Comparison of ENCODE assay signal across 8 mouse cellular contexts in the genomic region with DNA sequence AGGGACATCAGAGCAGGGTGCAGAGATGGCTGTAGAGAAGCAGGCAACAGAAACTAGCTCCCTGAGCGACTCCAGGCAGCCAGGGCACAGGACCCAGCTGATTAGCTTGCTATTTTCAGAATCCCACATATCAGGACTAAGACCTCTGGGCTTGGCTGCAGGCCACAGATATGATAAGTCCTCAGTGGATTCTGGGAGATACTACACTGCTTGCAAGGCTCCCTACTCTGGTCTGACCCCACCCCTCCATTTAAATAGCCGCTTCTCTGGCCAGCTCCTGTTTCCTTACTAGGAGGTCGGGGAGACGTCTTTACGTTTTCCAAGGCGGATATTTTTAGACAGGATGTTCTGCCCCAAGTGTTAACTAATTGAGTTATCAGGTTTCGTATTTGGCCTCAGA.
A peak's percentile ranks its signal among the peaks of the same experiment; 100 is the strongest.
DNase-seq lines count a peak whose midpoint lies in the region; ATAC-seq and TF ChIP-seq lines count a peak whose summit lies in the region.
"Had no signal": no experiment of that assay in that cellular context is flagged by ENCODE, and none has a peak within 500 bp of the region (broad histone marks: within the 10 kb centered on the region; RNA-seq: fewer than 3 reads in every experiment).

No protein-coding gene starts in this region.

- H3K9me3 ChIP-seq in MEL (replicated peaks; ENCODE audit: insufficient read depth, low read length), result no peaks in the 10 kb centered on the region
- peaks cover 3% of the 10 kb centered on the region; the same call in 1 of the 2 replicates for H3K9me3 ChIP-seq in heart, embryonic 14.5 days (ENCODE audit: control insufficient read depth, low read length)
- H3K9me3 ChIP-seq in liver, embryonic 11.5 days (ENCODE audit: control insufficient read depth, low read length), result no peaks in the 10 kb centered on the region

- no peak for TF ChIP-seq POLR2A in MEL (IDR thresholded peaks at IDR 0.05; ENCODE audit: control insufficient read depth in 1 of 2, insufficient read depth in 1 of 2, low read depth in 1 of 2, low read length in 2 of 2, poor library complexity in 1 of 2)

- H3K79me2 ChIP-seq in MEL (ENCODE audit: control insufficient read depth, insufficient read depth, low read length, poor library complexity), result no peaks in the 10 kb centered on the region

- no peak for TF ChIP-seq CTCF in MEL (IDR thresholded peaks at IDR 0.05 in 2 of 3, conservative IDR thresholded peaks at IDR 0.05 in 1 of 3; ENCODE audit: control insufficient read depth in 1 of 3, insufficient read depth in 1 of 3, low read depth in 2 of 3, low read length in 3 of 3, poor library complexity in 1 of 3, severe bottlenecking in 1 of 3)

- H3K4me1 ChIP-seq in MEL (ENCODE audit: control insufficient read depth in 1 of 2, insufficient read depth in 2 of 2, low read length in 2 of 2), result peaks cover 10 to 12% of the 10 kb centered on the region in 2 experiments
- H3K4me1 ChIP-seq in brown adipose tissue, adult 24 weeks (ENCODE audit: control insufficient read depth, insufficient read depth, insufficient read length, low read length), result no peaks in the 10 kb centered on the region
- peaks cover 15 to 29% of the 10 kb centered on the region in 2 experiments for H3K4me1 ChIP-seq in heart, embryonic 14.5 days (ENCODE audit: control insufficient read depth in 2 of 2, insufficient read depth in 2 of 2, low read length in 2 of 2)
- H3K4me1 ChIP-seq in liver, embryonic 11.5 days (replicated peaks; ENCODE audit: control insufficient read depth, insufficient read depth, low read length), result peaks cover 22% of the 10 kb centered on the region

- no peak overlapping the region for H3K27ac ChIP-seq in MEL (ENCODE audit: control insufficient read depth, low read depth, low read length)
- no peak overlapping the region for H3K27ac ChIP-seq in brown adipose tissue, adult 24 weeks (replicated peaks; ENCODE audit: low read depth, low read length)
- peak overlapping the region; percentile 89 to 91 for H3K27ac ChIP-seq in heart, embryonic 14.5 days (replicated peaks in 1 of 2; ENCODE audit: control insufficient read depth in 1 of 2, insufficient read depth in 1 of 2, low read depth in 2 of 2, low read length in 2 of 2)
- 0 out of 2 replicates have a peak overlapping the region, but pooled peaks have one; percentile 46 for H3K27ac ChIP-seq in liver, embryonic 11.5 days (ENCODE audit: low read depth, low read length)

- ATAC-seq in heart, embryonic 14.5 days (ENCODE audit: insufficient number of reproducible peaks, insufficient read depth, low FRiP score, low read depth), result peak; percentile 78
- ATAC-seq in liver, embryonic 11.5 days (replicated peaks; ENCODE audit: low FRiP score), result peak; percentile 98

- peaks cover 0 to 9% of the 10 kb centered on the region in 2 experiments; a peak in 2 of 4 replicates for H3K36me3 ChIP-seq in MEL (ENCODE audit: control insufficient read depth in 1 of 2, insufficient read depth in 2 of 2, low read length in 2 of 2)
- no peaks in the 10 kb centered on the region for H3K36me3 ChIP-seq in heart, embryonic 14.5 days (ENCODE audit: control insufficient read depth, insufficient read depth, low read length)
- no peaks in the 10 kb centered on the region for H3K36me3 ChIP-seq in liver, embryonic 11.5 days (ENCODE audit: control insufficient read depth, insufficient read depth, low read length)

- WGBS in heart, embryonic 14.5 days, result 2% methylated on average over 7 of the region's 7 CpGs
- WGBS in liver, embryonic 11.5 days, result 13% methylated on average over 7 of the region's 7 CpGs

- DNase-seq in MEL (ENCODE audit: low read depth, low spot score), result peak; percentile 53
- DNase-seq in liver, embryonic 11.5 days (ENCODE audit: low spot score), result peak; percentile 37
- no peak for DNase-seq in right cerebral cortex, postnatal 10 days (ENCODE audit: low spot score in 2 of 2)
- no peak for DNase-seq in cerebellum, adult 11-12 months
- DNase-seq in right cerebral cortex, postnatal 25 days, result no peak
- DNase-seq: thymus, postnatal 14 days had no signal

- 0 out of 4 replicates have a peak overlapping the region, but pooled peaks of 1 of the 2 experiments have one; percentile 35 for H3K4me3 ChIP-seq in MEL (ENCODE audit: control insufficient read depth in 1 of 2, insufficient read depth in 1 of 2, low read depth in 2 of 2, low read length in 2 of 2)
- H3K4me3 ChIP-seq in brown adipose tissue, adult 24 weeks (ENCODE audit: insufficient read depth, low read depth, low read length), result 0 out of 2 replicates have a peak overlapping the region, but pooled peaks have one; percentile 6
- peak overlapping the region; percentile 43 to 46; a peak in 3 of 4 replicates for H3K4me3 ChIP-seq in heart, embryonic 14.5 days (ENCODE audit: control insufficient read depth in 1 of 2, insufficient read depth in 1 of 2, low read depth in 1 of 2, low read length in 2 of 2)
- H3K4me3 ChIP-seq in liver, embryonic 11.5 days (ENCODE audit: low read depth, low read length), result peak overlapping the region; percentile 30

- TF ChIP-seq EP300 in MEL (IDR thresholded peaks at IDR 0.05; ENCODE audit: low read depth in 1 of 2, low read length in 2 of 2), result peak; percentile 66 to 78

- no peak overlapping the region for H3K9ac ChIP-seq in MEL (ENCODE audit: control insufficient read depth, low read depth, low read length, poor library complexity, severe bottlenecking)
- H3K9ac ChIP-seq in heart, embryonic 14.5 days (ENCODE audit: low read length), result peak overlapping the region; percentile 68
- peak overlapping the region; percentile 44; the same call in 1 of the 2 replicates for H3K9ac ChIP-seq in liver, embryonic 11.5 days (ENCODE audit: low read depth, low read length)

- H3K4me2 ChIP-seq in heart, embryonic 14.5 days (ENCODE audit: low read length), result peak overlapping the region; percentile 81
- peak overlapping the region; percentile 63 for H3K4me2 ChIP-seq in liver, embryonic 11.5 days

- TF ChIP-seq RAD21 in MEL (IDR thresholded peaks at IDR 0.05; ENCODE audit: low read depth, low read length), result no peak

- no peaks in the 10 kb centered on the region for H3K27me3 ChIP-seq in MEL (ENCODE audit: control insufficient read depth in 1 of 2, insufficient read depth in 2 of 2, low read length in 2 of 2)
- no peaks in the 10 kb centered on the region for H3K27me3 ChIP-seq in heart, embryonic 14.5 days (ENCODE audit: control insufficient read depth, insufficient read depth, low read length)
- no peaks in the 10 kb centered on the region for H3K27me3 ChIP-seq in liver, embryonic 11.5 days (replicated peaks; ENCODE audit: control insufficient read depth, insufficient read depth, low read length)

TF ChIP-seq in MEL, 35 proteins besides CTCF, POLR2A, EP300 and RAD21 (continues in another document):
- TF ChIP-seq GATA1 (IDR thresholded peaks at IDR 0.05; ENCODE audit: low read depth, low read length) (peak; percentile 78), NELFE (IDR thresholded peaks at IDR 0.05; ENCODE audit: low read depth, low read length) (no peak), POLR2AphosphoS5 (IDR thresholded peaks at IDR 0.05; ENCODE audit: borderline replicate concordance, low read depth, low read length) (no peak), POLR2AphosphoS2 (IDR thresholded peaks at IDR 0.05; ENCODE audit: low read length) (no peak), NRF1 (IDR thresholded peaks at IDR 0.05; ENCODE audit: insufficient read depth, low read depth, low read length, poor library complexity, severe bottlenecking) (no peak), SIN3A (IDR thresholded peaks at IDR 0.05; ENCODE audit: low read length) (peak; percentile 69), TBP (IDR thresholded peaks at IDR 0.05; ENCODE audit: low read depth, low read length) (no peak), UBTF (IDR thresholded peaks at IDR 0.05; ENCODE audit: borderline replicate concordance, insufficient read depth, low read depth, low read length) (no peak), MAZ (IDR thresholded peaks at IDR 0.05; ENCODE audit: low read depth, low read length) (no peak), KAT2A (conservative IDR thresholded peaks at IDR 0.05; ENCODE audit: low read depth, low read length) (no peak), HCFC1 (IDR thresholded peaks at IDR 0.05; ENCODE audit: low read depth, low read length) (no peak), SMC3 (IDR thresholded peaks at IDR 0.05; ENCODE audit: low read depth, low read length) (no peak), ZMIZ1 (IDR thresholded peaks at IDR 0.05; ENCODE audit: low read depth, low read length) (no peak), GABPA (IDR thresholded peaks at IDR 0.05; ENCODE audit: low read depth, low read length) (no peak), CHD1 (IDR thresholded peaks at IDR 0.05; ENCODE audit: low read depth, low read length) (no peak), ZC3H11A (IDR thresholded peaks at IDR 0.05; ENCODE audit: low read depth, low read length) (0 out of 2 replicates have a peak, but pooled peaks have one; percentile 3), ZKSCAN1 (IDR thresholded peaks at IDR 0.05; ENCODE audit: low read depth, low read length) (no peak), BHLHE40 (IDR thresholded peaks at IDR 0.05; ENCODE audit: borderline replicate concordance, low read depth, low read length) (peak; percentile 30; the same call in 1 of the 2 replicates), MYB (IDR thresholded peaks at IDR 0.05; ENCODE audit: low read depth, low read length) (no peak), RCOR1 (IDR thresholded peaks at IDR 0.05; ENCODE audit: low read depth, low read length) (peak; percentile 75), CHD2 (IDR thresholded peaks at IDR 0.05; ENCODE audit: low read length) (no peak), ELF1 (IDR thresholded peaks at IDR 0.05; ENCODE audit: low read depth, low read length) (no peak), MYC (IDR thresholded peaks at IDR 0.05; ENCODE audit: low read depth, low read length) (no peak), ETS1 (IDR thresholded peaks at IDR 0.05; ENCODE audit: low read depth, low read length) (peak; percentile 94), MAFK (IDR thresholded peaks at IDR 0.05; ENCODE audit: borderline replicate concordance, low read depth, low read length) (no peak; the same call in 1 of the 2 replicates), MEF2A (IDR thresholded peaks at IDR 0.05; ENCODE audit: extremely low read depth, insufficient replicate concordance, low read depth, low read length, poor library complexity, severe bottlenecking) (peak; percentile 94), USF1 (IDR thresholded peaks at IDR 0.05; ENCODE audit: low read depth, low read length) (no peak), MAX (IDR thresholded peaks at IDR 0.05; ENCODE audit: low read length) (no peak), TAL1 (IDR thresholded peaks at IDR 0.05; ENCODE audit: low read length) (no peak), ZNF384 (IDR thresholded peaks at IDR 0.05; ENCODE audit: low read depth, low read length) (no peak), MXI1 (IDR thresholded peaks at IDR 0.05; ENCODE audit: low read depth, low read length) (0 out of 2 replicates have a peak, but pooled peaks have one; percentile 31), JUND (IDR thresholded peaks at IDR 0.05; ENCODE audit: low read depth, low read length) (no peak)

Comparison
In these comparisons a context has a peak if more than half of its experiments do, and no peak if none do; other contexts are left out.
1. DNase-seq: peak in MEL (single experiment) and liver, embryonic 11.5 days (single experiment); none in right cerebral cortex, postnatal 10 days (0 of 2), cerebellum, adult 11-12 months (single experiment) and right cerebral cortex, postnatal 25 days (single experiment).
2. H3K27ac ChIP-seq: peak in heart, embryonic 14.5 days (2 of 2) and liver, embryonic 11.5 days (single experiment); none in MEL (single experiment) and brown adipose tissue, adult 24 weeks (single experiment).